Mouse (Mus musculus) heart, embryonic 11.5 days (tissue): ENCODE measurements around the gene 4930544D05Rik. TPM values are rescaled to one million over a fixed set of nuclear protein-coding genes. Genes with fewer than 3 reads are reported as not detected.

ENCODE experiments used
- ATAC-seq: fragments of 200-750 bp; cut with Nextera tagmentation; replicated peaks from 2 replicates; pipeline ENCODE4 v1.8.0; 2017; ENCODE audit warnings: moderate library complexity; ENCODE audit not compliant: insufficient number of reproducible peaks, low FRiP score, low TSS enrichment
- H3K27ac ChIP-seq: fragments of 300-500 bp; sonication (generic); 2 replicates; pipeline ENCODE4 v1.5.1; 2014; ENCODE audit warnings: mild to moderate bottlenecking, low read depth, low read length
- H3K27me3 ChIP-seq: fragments of 300-500 bp; sonication (generic); 2 replicates; pipeline ENCODE4 v1.6.1; 2014; ENCODE audit warnings: mild to moderate bottlenecking, low read length, mixed read lengths; ENCODE audit not compliant: control insufficient read depth, insufficient read depth
- H3K36me3 ChIP-seq: fragments of 300-500 bp; sonication (generic); 2 replicates; pipeline ENCODE4 v1.6.1; 2014; ENCODE audit warnings: mild to moderate bottlenecking, low read length, moderate library complexity, mixed read lengths; ENCODE audit not compliant: control insufficient read depth, insufficient read depth
- H3K4me1 ChIP-seq: fragments of 300-500 bp; sonication (generic); 2 replicates; pipeline ENCODE4 v1.6.1; 2014; ENCODE audit warnings: low read length; ENCODE audit not compliant: control insufficient read depth, insufficient read depth
- H3K4me2 ChIP-seq: fragments of 300-500 bp; sonication (generic); 2 replicates; pipeline ENCODE4 v1.6.1; 2014; ENCODE audit warnings: mild to moderate bottlenecking, moderate library complexity
- H3K4me3 ChIP-seq: fragments of 300-500 bp; sonication (generic); 2 replicates; pipeline ENCODE4 v1.5.1; 2014; ENCODE audit warnings: low read depth, low read length
- H3K9ac ChIP-seq: fragments of 300-500 bp; sonication (generic); 2 replicates; pipeline ENCODE4 v1.6.1; 2014; ENCODE audit warnings: mild to moderate bottlenecking, low read depth, low read length, moderate library complexity
- H3K9me3 ChIP-seq: fragments of 300-500 bp; sonication (generic); replicated peaks from 2 replicates; pipeline ENCODE4 v1.6.1; 2016; ENCODE audit warnings: low read length; ENCODE audit not compliant: control insufficient read depth
- WGBS: fragments of 180-500 bp; shearing (Covaris S2); extraction: QIAGEN DNeasy Blood & Tissue Kit; methylation state at CpG from one replicate; pipeline ENCODE4 v1.1.7; 2014; ENCODE audit not compliant: insufficient replicate concordance; 5-methylcytosine and 5-hydroxymethylcytosine counted together
- polyA plus RNA-seq: library from polyadenylated mRNA; unstranded; fragments of >200 nt; fragmentation: Nextera tagmentation; extraction: Ambion mirVana; gene quantifications from 2 replicates; pipeline ENCODE4 v1.2.1, GENCODE M21; 2014

4930544D05Rik gene
- polyA plus RNA-seq, 1 experiment from 2014 or later = not detected

GRCm38 (mm10) chr11:70638714-70639278 is 23.1 kb downstream of the 4930544D05Rik start, which contains the start of gene Gp1ba:
TSS of gene Gp1ba (plus strand) at chr11:70639122.
- ATAC-seq = peak; percentile 53; the same call in 1 of the 2 replicates
- Histone ChIP-seq H3K4me2 (peak within 1 kb of the TSS; percentile 23), H3K4me3 (no peak within 1 kb of the TSS), H3K27me3 (no peaks in the 10 kb centered on the region), H3K27ac (peak within 1 kb of the TSS; percentile 82), H3K36me3 (no peaks in the 10 kb centered on the region), H3K9ac (no peak within 1 kb of the TSS), H3K4me1 (peaks cover 17% of the 10 kb centered on the region), H3K9me3 (no peaks in the 10 kb centered on the region)
- WGBS = 10% methylated on average over 5 of the region's 5 CpGs

GRCm38 (mm10) chr11:70639976-70640375 is 24.3 kb downstream of the 4930544D05Rik start:
- no peak for ATAC-seq
- Histone ChIP-seq H3K4me1 (peaks cover 17% of the 10 kb centered on the region), H3K36me3 (peaks cover 9% of the 10 kb centered on the region), H3K4me2 (no peak overlapping the region), H3K27ac (no peak overlapping the region), H3K27me3 (no peaks in the 10 kb centered on the region), H3K9me3 (no peaks in the 10 kb centered on the region), H3K4me3 (no peak overlapping the region), H3K9ac (no peak overlapping the region)
- 76% methylated on average over 8 of the region's 8 CpGs for WGBS

GRCm38 (mm10) chr11:70641241-70641640 is 25.6 kb downstream of the 4930544D05Rik start:
- ATAC-seq = no peak
- Histone ChIP-seq H3K27ac (no peak overlapping the region), H3K27me3 (no peaks in the 10 kb centered on the region), H3K4me1 (peaks cover 27% of the 10 kb centered on the region), H3K9me3 (no peaks in the 10 kb centered on the region), H3K36me3 (peaks cover 16% of the 10 kb centered on the region), H3K4me2 (no peak overlapping the region), H3K9ac (no peak overlapping the region), H3K4me3 (no peak overlapping the region)
- 76% methylated on average over 7 of the region's 7 CpGs for WGBS

- H3K4me2 ChIP-seq = no peak overlapping the region
Observed at GRCm38 (mm10) chr11:70643051-70643450, 27.4 kb downstream of the 4930544D05Rik start.

GRCm38 (mm10) chr11:70644564-70645103 is 29.0 kb downstream of the 4930544D05Rik start:
- Histone ChIP-seq H3K27ac (no peak overlapping the region), H3K4me3 (no peak overlapping the region), H3K9me3 (no peaks in the 10 kb centered on the region), H3K4me2 (peak overlapping the region; percentile 76; the same call in 1 of the 2 replicates), H3K27me3 (no peaks in the 10 kb centered on the region), H3K4me1 (peaks cover 22% of the 10 kb centered on the region), H3K36me3 (peaks cover 24% of the 10 kb centered on the region), H3K9ac (no peak overlapping the region)
- no peak for ATAC-seq
- 92% methylated on average over 8 of the region's 8 CpGs for WGBS

More at GRCm38 (mm10) chr11:70643051-70643450, 27.4 kb downstream of the 4930544D05Rik start:
- Histone ChIP-seq H3K9ac (no peak overlapping the region), H3K27me3 (no peaks in the 10 kb centered on the region), H3K36me3 (peaks cover 16% of the 10 kb centered on the region), H3K27ac (no peak overlapping the region), H3K4me3 (no peak overlapping the region), H3K9me3 (no peaks in the 10 kb centered on the region), H3K4me1 (peaks cover 27% of the 10 kb centered on the region)
- 93% methylated on average over 6 of the region's 6 CpGs for WGBS
- no peak for ATAC-seq

GRCm38 (mm10) chr11:70645461-70646258 is 30.0 kb downstream of the 4930544D05Rik start:
- no peaks in the 10 kb centered on the region for H3K9me3 ChIP-seq
- peaks cover 32% of the 10 kb centered on the region for H3K36me3 ChIP-seq
- WGBS = 84% methylated on average over 12 of the region's 12 CpGs
- peak overlapping the region; percentile 76 for H3K4me2 ChIP-seq
- peak overlapping the region; percentile 88 for H3K9ac ChIP-seq
- H3K4me1 ChIP-seq = peaks cover 24% of the 10 kb centered on the region
- no peak for ATAC-seq
- no peaks in the 10 kb centered on the region for H3K27me3 ChIP-seq
- peak overlapping the region; percentile 76 for H3K4me3 ChIP-seq
- peak overlapping the region; percentile 90; the same call in 1 of the 2 replicates for H3K27ac ChIP-seq

GRCm38 (mm10) chr11:70646259-70646555 is 30.6 kb downstream of the 4930544D05Rik start:
- peak overlapping the region; percentile 76 for H3K4me3 ChIP-seq
- WGBS = 31% methylated on average over 3 of the region's 3 CpGs
- H3K4me1 ChIP-seq = peaks cover 30% of the 10 kb centered on the region
- peak overlapping the region; percentile 88 for H3K9ac ChIP-seq
- H3K4me2 ChIP-seq = peak overlapping the region; percentile 76
- no peaks in the 10 kb centered on the region for H3K27me3 ChIP-seq
- peak overlapping the region; percentile 90 for H3K27ac ChIP-seq
- H3K36me3 ChIP-seq = peaks cover 37% of the 10 kb centered on the region
- ATAC-seq = no peak
- H3K9me3 ChIP-seq = no peaks in the 10 kb centered on the region

- Histone ChIP-seq H3K4me1 (peaks cover 35% of the 10 kb centered on the region), H3K27ac (peak within 1 kb of the TSS; percentile 94), H3K4me2 (peak within 1 kb of the TSS; percentile 93), H3K4me3 (peak within 1 kb of the TSS; percentile 76), H3K36me3 (peaks cover 42% of the 10 kb centered on the region), H3K9me3 (no peaks in the 10 kb centered on the region), H3K9ac (peak within 1 kb of the TSS; percentile 91), H3K27me3 (no peaks in the 10 kb centered on the region)
- ATAC-seq = peak; percentile 83
- WGBS = under 1% methylated on average over 63 of the region's 63 CpGs
Observed at GRCm38 (mm10) chr11:70646691-70647650, 31.3 kb downstream of the 4930544D05Rik start, which contains the start of the genes Rnf167 and Slc25a11. TSS of gene Rnf167 (plus strand) at chr11:70647235. TSS of gene Slc25a11 (minus strand) at chr11:70647479.
